Mouse (Mus musculus) limb, embryonic 14.5 days (tissue): ENCODE data around the gene C2cd3. TPM values are rescaled to one million over a fixed set of nuclear protein-coding genes. Genes with fewer than 3 reads are reported as not detected.

Experiments
- ATAC-seq: fragments of 200-750 bp; cut with Nextera tagmentation; 2 replicates; pipeline ENCODE4 v1.8.0; 2017; ENCODE audit warnings: low read depth, moderate number of reproducible peaks, moderate TSS enrichment; ENCODE audit not compliant: low FRiP score
- DNase-seq: peaks from one replicate; pipeline ENCODE4 v3.0.0-alpha.2; 2015; ENCODE audit warnings: low spot score
- H3K27ac ChIP-seq: fragments of 300-500 bp; sonication (generic); replicated peaks from 2 replicates; pipeline ENCODE4 v1.5.1; 2014; ENCODE audit warnings: low read depth, mild to moderate bottlenecking, low read length, moderate library complexity, mixed read lengths
- H3K27me3 ChIP-seq: fragments of 300-500 bp; sonication (generic); 2 replicates; pipeline ENCODE4 v1.6.1; 2014; ENCODE audit warnings: low read length, mixed read lengths; ENCODE audit not compliant: control insufficient read depth, insufficient read depth
- H3K36me3 ChIP-seq: fragments of 300-500 bp; sonication (generic); 2 replicates; pipeline ENCODE4 v1.6.1; 2014; ENCODE audit warnings: mild to moderate bottlenecking, low read length, moderate library complexity, mixed read lengths; ENCODE audit not compliant: control insufficient read depth, insufficient read depth
- H3K4me1 ChIP-seq: fragments of 300-500 bp; sonication (generic); 2 replicates; pipeline ENCODE4 v1.6.1; 2014; ENCODE audit warnings: antibody characterized with exemption, low read length, mixed read lengths; ENCODE audit not compliant: control insufficient read depth, insufficient read depth
- H3K4me2 ChIP-seq: fragments of 300-500 bp; sonication (generic); replicated peaks from 2 replicates; pipeline ENCODE4 v1.6.1; 2014; ENCODE audit warnings: low read depth, mild to moderate bottlenecking, low read length, moderate library complexity; ENCODE audit not compliant: severe bottlenecking
- H3K4me3 ChIP-seq: fragments of 300-500 bp; sonication (generic); replicated peaks from 2 replicates; pipeline ENCODE4 v1.5.1; 2014; ENCODE audit warnings: low read length
- H3K9ac ChIP-seq: fragments of 300-500 bp; sonication (generic); 2 replicates; pipeline ENCODE4 v1.6.1; 2014; ENCODE audit warnings: mild to moderate bottlenecking, low read depth, low read length, moderate library complexity; ENCODE audit not compliant: severe bottlenecking
- H3K9me3 ChIP-seq: fragments of 300-500 bp; sonication (generic); 2 replicates; pipeline ENCODE4 v1.6.1; 2016; ENCODE audit warnings: low read length; ENCODE audit not compliant: control insufficient read depth
- POLR2A ChIP-seq: fragments of 200-500 bp; IDR thresholded peaks from 2 replicates; pipeline ENCODE4 v1.8.0; 2012; ENCODE audit warnings: inconsistent platforms, mild to moderate bottlenecking, moderate library complexity, borderline replicate concordance; ENCODE audit not compliant: insufficient read depth, insufficient read length; ENCODE audit errors: extremely low read depth
- WGBS: fragments of 180-500 bp; shearing (Covaris S2); extraction: QIAGEN DNeasy Blood & Tissue Kit; methylation state at CpG from one replicate; pipeline ENCODE4 v1.1.7; 2014; 5-methylcytosine and 5-hydroxymethylcytosine counted together
- polyA plus RNA-seq, 2 experiments: library from polyadenylated mRNA; depleted of rRNA in 1 of 2; stranded (reverse) in 1 of 2; unstranded in 1 of 2; fragments of >200 nt; fragmentation: Nextera tagmentation in 1 of 2; extraction: Ambion mirVana in 1 of 2; gene quantifications; 2 replicates each; pipeline versions ENCODE4 v1.2.1 to v1.2.3; 2012 to 2014

The C2cd3 gene
- polyA plus RNA-seq, 2 experiments: 23.5 to 29.3 TPM

DNA sequence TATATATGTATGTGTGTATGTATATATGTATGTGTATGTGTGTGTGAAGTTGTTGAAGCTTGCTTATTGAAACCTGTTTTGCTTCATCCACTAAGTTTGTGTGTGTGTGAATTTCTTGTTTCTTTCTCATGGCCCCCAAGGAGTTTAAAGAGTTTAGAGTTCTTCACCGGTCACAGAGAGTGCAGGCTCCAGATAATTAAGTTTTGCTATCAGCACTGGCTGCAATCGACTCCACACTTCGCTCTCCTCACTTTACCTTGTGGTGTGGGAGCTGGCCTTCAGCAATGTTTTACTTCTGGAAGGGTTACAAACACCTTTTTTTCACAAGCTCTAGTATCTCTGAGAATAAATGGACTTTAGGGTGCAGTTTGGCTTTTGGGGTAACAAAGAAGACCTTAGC lies 40.8 kb upstream of the C2cd3 start:
- Histone ChIP-seq H3K9ac (no peak overlapping the region), H3K4me3 (no peak overlapping the region), H3K4me1 (no peaks in the 10 kb centered on the region), H3K36me3 (peaks cover 91% of the 10 kb centered on the region), H3K4me2 (no peak overlapping the region), H3K9me3 (no peaks in the 10 kb centered on the region), H3K27me3 (no peaks in the 10 kb centered on the region), H3K27ac (no peak overlapping the region)
- DNase-seq: no peak
- no peak for ATAC-seq
- WGBS: 95% methylated on average over 3 of the region's 3 CpGs
- TF ChIP-seq POLR2A: no peak

DNA sequence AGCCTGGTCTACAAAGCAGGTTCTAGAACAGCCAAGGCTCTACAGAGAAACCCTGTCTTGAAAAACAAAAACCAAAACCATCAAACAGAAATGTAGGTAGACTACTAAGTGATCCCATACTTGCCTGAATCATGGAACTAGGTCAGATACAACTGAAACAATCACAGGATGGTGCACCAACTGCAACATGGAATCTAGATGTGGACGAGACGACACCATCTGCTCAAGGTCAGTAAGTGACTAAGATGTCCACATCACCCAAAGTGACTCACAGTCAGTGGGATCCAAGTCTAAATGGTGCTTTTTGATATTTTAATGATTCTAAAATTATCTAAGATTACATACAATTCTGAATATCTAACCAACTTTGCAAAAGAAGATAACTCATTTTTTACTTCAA lies 36.1 kb upstream of the C2cd3 start:
- H3K9me3 ChIP-seq: no peaks in the 10 kb centered on the region
- H3K27me3 ChIP-seq: no peaks in the 10 kb centered on the region
- no peak overlapping the region for H3K4me2 ChIP-seq
- H3K4me1 ChIP-seq: no peaks in the 10 kb centered on the region
- H3K36me3 ChIP-seq: peaks cover 89% of the 10 kb centered on the region
- no peak for ATAC-seq
- TF ChIP-seq POLR2A: no peak
- H3K4me3 ChIP-seq: no peak overlapping the region
- H3K27ac ChIP-seq: no peak overlapping the region
- no peak overlapping the region for H3K9ac ChIP-seq
- WGBS: 92% methylated on average over 2 of the region's 2 CpGs
- no peak for DNase-seq

DNA sequence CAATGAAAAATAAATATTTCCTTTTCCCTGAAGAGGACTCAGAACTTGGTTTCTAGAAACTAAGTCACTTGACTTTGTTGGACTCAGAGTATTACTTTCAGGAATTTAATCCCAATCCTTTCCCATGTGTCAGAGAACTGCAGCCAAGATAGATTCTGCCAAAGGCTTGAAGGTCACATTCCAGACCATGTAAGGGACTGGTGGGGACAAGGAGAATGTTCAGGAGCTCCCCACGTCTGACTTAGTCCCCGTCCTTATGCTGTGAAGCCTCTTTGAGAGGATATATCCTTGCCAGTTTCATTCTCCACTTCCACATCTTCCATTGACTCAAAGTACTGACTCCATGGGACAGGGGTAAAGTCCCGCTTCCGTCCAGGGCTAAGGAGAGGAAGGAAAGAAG lies 17.0 kb upstream of the C2cd3 start:
- no peaks in the 10 kb centered on the region for H3K9me3 ChIP-seq
- no peaks in the 10 kb centered on the region for H3K27me3 ChIP-seq
- H3K4me2 ChIP-seq: no peak overlapping the region
- WGBS: 86% methylated on average over 4 of the region's 4 CpGs
- TF ChIP-seq POLR2A: no peak
- no peaks in the 10 kb centered on the region for H3K4me1 ChIP-seq
- no peak overlapping the region for H3K9ac ChIP-seq
- ATAC-seq (no peak), DNase-seq (no peak)
- H3K36me3 ChIP-seq: peaks cover 13% of the 10 kb centered on the region
- no peak overlapping the region for H3K4me3 ChIP-seq
- H3K27ac ChIP-seq: no peak overlapping the region

DNA sequence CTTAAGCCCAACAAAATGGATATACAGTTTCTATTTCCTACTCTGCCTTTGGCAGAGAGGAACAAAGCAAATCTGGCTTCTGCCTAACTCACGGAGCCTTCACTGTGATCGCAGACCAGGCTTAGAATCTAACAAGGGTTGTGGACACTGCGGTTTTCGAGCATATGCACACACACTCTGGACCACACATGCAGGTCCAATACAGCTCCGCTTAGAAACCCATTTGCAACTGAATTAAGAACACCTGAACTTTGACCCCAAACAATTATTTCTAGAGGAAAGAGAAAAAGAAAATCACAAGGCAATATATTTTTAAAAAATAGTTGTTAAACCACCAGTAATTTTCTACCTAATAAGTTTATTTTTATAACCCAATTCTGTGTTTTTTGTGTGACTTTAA lies 15.7 kb upstream of the C2cd3 start:
- Histone ChIP-seq H3K4me2 (no peak overlapping the region), H3K36me3 (peaks cover 11% of the 10 kb centered on the region), H3K9ac (no peak overlapping the region), H3K27ac (no peak overlapping the region), H3K9me3 (no peaks in the 10 kb centered on the region), H3K27me3 (no peaks in the 10 kb centered on the region), H3K4me1 (no peaks in the 10 kb centered on the region), H3K4me3 (no peak overlapping the region)
- DNase-seq (no peak), ATAC-seq (no peak)
- 82% methylated on average over 5 of the region's 5 CpGs for WGBS
- no peak for TF ChIP-seq POLR2A

DNA sequence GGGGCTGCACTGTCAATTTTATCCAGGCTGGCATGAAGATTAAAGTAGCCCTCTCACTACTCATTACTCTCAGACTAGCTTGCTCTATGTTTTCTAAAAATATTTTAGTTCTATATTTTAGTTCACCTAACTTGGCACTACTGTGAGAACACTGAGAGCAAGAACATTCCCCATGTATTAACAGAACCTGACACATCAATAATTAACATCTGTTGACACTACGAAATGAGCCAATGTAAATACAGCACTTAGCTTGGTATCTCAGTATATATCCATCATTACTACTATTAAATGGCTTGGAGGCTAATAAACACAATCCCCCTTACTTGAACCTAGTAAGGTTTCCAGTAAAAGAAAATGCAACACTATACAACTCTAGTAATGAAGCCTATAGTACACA lies 15.3 kb upstream of the C2cd3 start:
- DNase-seq: no peak
- H3K4me1 ChIP-seq: no peaks in the 10 kb centered on the region
- H3K27ac ChIP-seq: no peak overlapping the region
- no peaks in the 10 kb centered on the region for H3K27me3 ChIP-seq
- no peak for TF ChIP-seq POLR2A
- WGBS: 92% methylated on average over 1 of the region's 1 CpGs
- peaks cover 9% of the 10 kb centered on the region for H3K36me3 ChIP-seq
- H3K9me3 ChIP-seq: no peaks in the 10 kb centered on the region
- no peak overlapping the region for H3K4me2 ChIP-seq
- no peak overlapping the region for H3K9ac ChIP-seq
- H3K4me3 ChIP-seq: no peak overlapping the region
- ATAC-seq: no peak

DNA sequence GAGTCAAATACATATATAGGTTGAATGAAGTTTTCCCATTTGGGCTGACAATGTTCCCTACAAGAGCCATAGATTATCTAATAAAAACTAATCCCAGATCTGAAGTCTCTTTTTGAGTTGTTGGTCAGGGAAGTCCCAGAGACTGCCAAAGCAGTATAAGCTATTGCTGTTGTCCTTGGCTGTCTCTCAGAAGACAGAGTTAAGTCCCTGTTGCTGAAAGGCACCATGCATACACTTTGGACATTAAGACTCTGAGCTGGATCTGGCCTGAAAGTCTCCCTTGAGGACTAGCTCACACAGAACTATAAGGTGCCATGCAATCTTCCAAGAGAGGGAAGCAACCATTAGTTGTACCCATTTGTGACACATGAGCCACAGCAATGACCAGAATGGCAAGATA lies 14.2 kb upstream of the C2cd3 start:
- H3K4me3 ChIP-seq: no peak overlapping the region
- no peaks in the 10 kb centered on the region for H3K9me3 ChIP-seq
- TF ChIP-seq POLR2A: no peak
- no peak overlapping the region for H3K9ac ChIP-seq
- peaks cover 9% of the 10 kb centered on the region for H3K36me3 ChIP-seq
- no peaks in the 10 kb centered on the region for H3K4me1 ChIP-seq
- H3K27me3 ChIP-seq: no peaks in the 10 kb centered on the region
- no peak overlapping the region for H3K4me2 ChIP-seq
- DNase-seq: no peak
- no peak for ATAC-seq
- H3K27ac ChIP-seq: no peak overlapping the region
